Mouse (Mus musculus): ENCODE measurements at regions not wholly inside any gene's neighbourhood (a gene's known extent, or its start where the extent isn't known, plus 50 kb on each side); places are given as distances from the start of the nearest gene placed in this dataset.
"Not testable (repeated sequence)": the region's sequence is repeated elsewhere in the genome, so short reads cannot be mapped to it uniquely, and the experiment has no call there.

DNA sequence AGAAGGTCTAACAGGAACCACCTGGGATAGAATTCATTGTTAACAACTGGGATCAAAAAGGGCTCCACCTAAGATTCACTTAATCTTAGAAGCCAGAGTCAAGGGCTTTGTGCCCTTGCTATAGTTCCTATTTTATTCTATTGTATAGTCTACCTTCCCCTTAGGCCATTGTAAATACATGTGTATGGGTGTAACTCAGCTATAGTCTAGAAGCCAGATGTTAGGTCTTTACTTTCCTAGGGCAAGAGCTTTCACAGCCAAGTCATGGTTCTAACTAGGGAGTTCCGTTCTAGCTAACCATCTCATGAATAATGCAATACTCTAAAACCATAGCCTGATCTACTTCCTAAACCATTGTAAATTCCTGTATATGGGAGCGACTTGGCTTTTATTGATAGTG, 705.4 kb downstream of the Brinp3 start:
- not testable (repeated sequence) for TF ChIP-seq CTCF, EP300 (IDR thresholded peaks at IDR 0.05; ENCODE audit: low read depth)
